Comparison of ENCODE assay signal across 18 mouse cellular contexts in genomic region chr10:65221181-65221580, GRCm38 (mm10).
A peak's percentile ranks its signal among the peaks of the same experiment; 100 is the strongest.
DNase-seq lines count a peak whose midpoint lies in the region; ATAC-seq lines count a peak whose summit lies in the region.
"Had no signal": no experiment of that assay in that cellular context is flagged by ENCODE, and none has a peak within 500 bp of the region (broad histone marks: within the 10 kb centered on the region; RNA-seq: fewer than 3 reads in every experiment).

No protein-coding gene starts in this region.

- peak; percentile 2 to 9 for DNase-seq in cerebellum, adult 18-20 months
- peak; percentile 16 for DNase-seq in cerebellum, adult 9-10 months
- DNase-seq in cerebellum, postnatal 4 days (ENCODE audit: low spot score in 2 of 2), result no peak
- DNase-seq in cerebellum, postnatal 10 days, result peak; percentile 62 to 71
- DNase-seq in cerebellum, adult 11 months, result no peak
- peak; percentile 31 to 62 for DNase-seq in cerebellum, postnatal 14 days
- no peak for DNase-seq in adrenal gland, adult 8-10 months
- DNase-seq: adrenal gland, postnatal 10 days; adrenal gland, postnatal 25 days; B cell, adult 2 months; embryo, embryonic 11 days; forebrain, postnatal 0 days had no signal

- no peak for ATAC-seq in cerebellum, adult (ENCODE audit: insufficient number of reproducible peaks, low FRiP score, low TSS enrichment)
- ATAC-seq: activated CD4-positive, CD25-positive, alpha-beta regulatory T cell, adult 4 months; CD4-positive, CD25-positive, alpha-beta regulatory T cell, adult 4 months; forebrain, embryonic 13.5 days; forebrain, embryonic 15.5 days; forebrain, postnatal 0 days; Patski had no signal

Comparison
In these comparisons a context has a peak if more than half of its experiments do, and no peak if none do; other contexts are left out.
1. DNase-seq: peak in cerebellum, adult 18-20 months (2 of 2), cerebellum, adult 9-10 months (single experiment), cerebellum, postnatal 10 days (2 of 2) and cerebellum, postnatal 14 days (2 of 2); none in cerebellum, postnatal 4 days (0 of 2), cerebellum, adult 11 months (single experiment) and adrenal gland, adult 8-10 months (single experiment).